Mouse (Mus musculus): ENCODE results near the gene Hcar1. TPM values are rescaled to one million over a fixed set of nuclear protein-coding genes. Genes with fewer than 3 reads are reported as not detected.

Hcar1 gene
- total RNA-seq, 2 experiments from 2014 or later, result 0.11 to 0.31 TPM

DNA sequence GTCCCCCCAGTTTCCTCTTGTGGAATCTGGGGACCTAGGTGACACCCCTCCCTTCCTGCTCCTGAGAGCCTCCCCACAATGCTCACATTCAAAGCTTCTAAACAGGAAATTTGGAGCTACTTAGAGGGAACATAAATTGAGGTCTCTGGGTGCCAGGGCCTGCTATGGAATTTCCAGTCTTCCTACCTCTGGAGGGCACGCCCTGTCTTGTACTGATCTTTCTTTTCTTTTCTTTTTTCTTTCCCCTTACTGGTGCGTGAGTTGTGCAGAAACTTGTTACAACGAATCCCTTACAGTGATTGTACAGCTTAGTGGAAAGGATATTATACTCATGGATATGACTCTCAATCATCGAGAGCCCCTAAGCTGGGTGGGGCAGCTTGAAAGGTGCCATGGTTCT, 10.2 kb downstream of the Hcar1 start:
- DNase-seq, result no peak
- intact Hi-C loops (cut with DNase I; ENCODE audit: low total_unique reads), result no loop called here

GRCm38 (mm10) chr5:123866457-123866856, 13.4 kb downstream of the Hcar1 start:
- DNase-seq, result no peak
- intact Hi-C loops (cut with DNase I; ENCODE audit: low total_unique reads), result no loop called here

- intact Hi-C loops (cut with DNase I; ENCODE audit: low total_unique reads), result no loop called here
- no peak for DNase-seq
Observed at GRCm38 (mm10) chr5:123865365-123865764, 14.5 kb downstream of the Hcar1 start, which contains the start of gene Hcar2. Gene Hcar2 (minus strand): TSS chr5:123865499.

DNA sequence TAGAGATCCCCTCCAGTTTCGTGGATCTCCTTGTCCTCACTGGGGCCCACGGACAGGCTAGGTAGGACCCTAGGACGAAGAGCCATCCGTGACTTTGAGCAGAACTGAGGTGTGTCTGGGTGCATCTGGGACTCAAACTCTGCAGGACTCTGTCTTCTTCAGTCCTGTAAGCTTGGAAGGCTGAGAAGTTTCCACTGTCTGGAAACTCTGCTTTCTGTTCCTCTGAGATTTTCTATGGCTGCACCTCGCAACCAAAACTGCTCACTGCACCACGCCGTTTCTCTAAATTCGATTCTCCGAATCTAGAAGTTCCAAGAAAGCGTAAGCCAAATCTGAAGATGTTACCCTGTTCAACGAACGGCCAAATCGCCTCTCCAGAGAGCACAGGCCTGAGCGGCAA, 15.9 kb downstream of the Hcar1 start:
- intact Hi-C loops (cut with DNase I; ENCODE audit: low total_unique reads), result no loop called here

DNA sequence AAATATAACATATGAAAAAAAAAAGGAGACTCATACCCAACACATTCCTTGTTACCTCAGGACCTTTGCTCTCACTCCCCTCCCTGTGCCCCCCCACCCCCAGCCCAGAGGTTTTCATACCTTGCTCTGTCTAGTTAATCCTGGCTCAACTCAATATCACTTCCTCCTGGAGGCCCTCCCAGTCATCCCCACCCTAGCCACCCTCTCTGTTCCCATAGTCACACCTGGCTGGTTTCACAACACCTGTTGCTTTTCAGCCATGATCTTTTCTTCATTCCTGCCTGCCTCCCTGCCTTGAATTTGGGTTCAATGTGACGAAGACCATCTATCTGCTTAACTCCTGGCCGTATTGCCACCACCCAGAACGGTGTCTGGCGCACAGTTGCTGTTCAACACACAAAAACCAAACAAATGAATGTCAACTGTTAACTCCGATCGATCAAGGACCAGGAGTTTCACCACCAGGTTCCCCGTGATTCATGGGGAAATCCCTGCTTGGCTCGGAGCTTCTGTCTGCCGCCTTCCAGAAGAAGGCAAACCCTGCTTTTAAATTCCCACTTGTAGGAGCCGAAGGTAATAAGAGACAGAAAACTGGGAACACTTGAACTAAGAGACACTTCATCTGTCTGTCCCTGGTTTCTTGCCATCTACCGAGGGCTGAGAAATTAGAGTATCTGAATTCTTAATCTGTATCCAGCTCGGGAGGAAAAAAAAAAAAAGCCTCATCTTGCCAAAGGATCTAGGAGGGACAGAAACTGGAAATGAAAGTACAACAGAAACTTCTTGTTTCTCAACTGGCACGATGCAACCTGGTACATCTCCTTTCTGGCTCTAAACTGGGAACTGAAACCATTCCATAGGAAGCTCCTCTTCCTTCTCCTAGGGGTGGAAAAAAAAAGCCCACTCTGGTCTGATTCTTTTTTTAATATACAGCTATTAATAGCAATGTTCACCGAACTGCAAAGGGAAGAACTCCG, 17.2 kb downstream of the Hcar1 start:
- intact Hi-C loops (cut with DNase I; ENCODE audit: low total_unique reads), result no loop called here
- no peak for DNase-seq

More for the DNA sequence above, 15.9 kb downstream of the Hcar1 start:
- DNase-seq, result no peak

- intact Hi-C loops (cut with DNase I; ENCODE audit: low total_unique reads), result no loop called here
- DNase-seq, result no peak
Observed at GRCm38 (mm10) chr5:123858798-123859197, 21.0 kb downstream of the Hcar1 start.

DNA sequence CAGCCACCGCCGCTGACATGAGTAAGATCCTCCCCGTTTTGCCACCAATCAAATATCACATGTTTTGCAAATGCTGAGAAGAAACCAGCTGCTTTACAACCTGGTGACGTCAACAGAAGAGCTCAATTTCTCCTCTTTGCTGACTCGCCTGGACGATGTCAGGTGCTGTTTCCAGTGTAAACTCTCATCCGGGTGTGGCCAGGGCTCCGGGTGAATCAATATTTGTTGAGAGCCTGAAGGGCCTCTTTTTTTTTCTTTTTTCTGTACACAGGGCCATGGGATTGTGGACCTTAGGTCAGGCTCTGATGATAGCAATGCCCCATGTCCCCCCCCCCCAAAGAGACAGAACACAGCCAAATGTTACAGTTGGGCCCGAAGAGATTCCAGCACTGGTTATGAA, 25.3 kb downstream of the Hcar1 start:
- intact Hi-C loops (cut with DNase I; ENCODE audit: low total_unique reads), result no loop called here
- no peak for DNase-seq

GRCm38 (mm10) chr5:123853877-123854504, 25.8 kb downstream of the Hcar1 start:
- DNase-seq, result no peak

DNA sequence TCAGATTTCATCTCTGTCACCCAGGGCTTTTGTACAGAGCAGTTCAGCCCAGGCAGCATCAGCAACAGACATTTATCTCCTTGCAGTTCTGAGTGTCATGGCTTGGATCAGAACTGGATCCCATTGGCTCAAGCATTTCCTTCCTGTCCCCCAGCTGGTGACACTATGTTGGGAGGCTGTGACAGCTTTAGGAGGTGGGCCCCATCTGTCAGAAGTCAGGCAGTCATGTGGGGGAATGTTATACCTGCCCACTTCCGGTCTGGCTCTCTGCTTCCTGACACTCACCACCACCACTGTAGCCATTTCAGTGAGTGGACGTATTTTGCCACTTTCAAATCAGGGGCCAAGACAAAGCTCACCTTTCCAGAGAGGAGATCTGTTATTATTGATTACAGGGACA, 28.4 kb downstream of the Hcar1 start:
- intact Hi-C loops (cut with DNase I; ENCODE audit: low total_unique reads), result no loop called here
- no peak for DNase-seq

More at GRCm38 (mm10) chr5:123853877-123854504, 25.8 kb downstream of the Hcar1 start:
- intact Hi-C loops (cut with DNase I; ENCODE audit: low total_unique reads), result no loop called here

GRCm38 (mm10) chr5:123844316-123844715, 35.5 kb downstream of the Hcar1 start:
- no peak for DNase-seq
- intact Hi-C loops (cut with DNase I; ENCODE audit: low total_unique reads), result no loop called here

GRCm38 (mm10) chr5:123843816-123844215, 36.0 kb downstream of the Hcar1 start:
- intact Hi-C loops (cut with DNase I; ENCODE audit: low total_unique reads), result no loop called here
- no peak for DNase-seq

GRCm38 (mm10) chr5:123842935-123843282, 36.9 kb downstream of the Hcar1 start:
- intact Hi-C loops (cut with DNase I; ENCODE audit: low total_unique reads), result no loop called here
- no peak for DNase-seq

DNA sequence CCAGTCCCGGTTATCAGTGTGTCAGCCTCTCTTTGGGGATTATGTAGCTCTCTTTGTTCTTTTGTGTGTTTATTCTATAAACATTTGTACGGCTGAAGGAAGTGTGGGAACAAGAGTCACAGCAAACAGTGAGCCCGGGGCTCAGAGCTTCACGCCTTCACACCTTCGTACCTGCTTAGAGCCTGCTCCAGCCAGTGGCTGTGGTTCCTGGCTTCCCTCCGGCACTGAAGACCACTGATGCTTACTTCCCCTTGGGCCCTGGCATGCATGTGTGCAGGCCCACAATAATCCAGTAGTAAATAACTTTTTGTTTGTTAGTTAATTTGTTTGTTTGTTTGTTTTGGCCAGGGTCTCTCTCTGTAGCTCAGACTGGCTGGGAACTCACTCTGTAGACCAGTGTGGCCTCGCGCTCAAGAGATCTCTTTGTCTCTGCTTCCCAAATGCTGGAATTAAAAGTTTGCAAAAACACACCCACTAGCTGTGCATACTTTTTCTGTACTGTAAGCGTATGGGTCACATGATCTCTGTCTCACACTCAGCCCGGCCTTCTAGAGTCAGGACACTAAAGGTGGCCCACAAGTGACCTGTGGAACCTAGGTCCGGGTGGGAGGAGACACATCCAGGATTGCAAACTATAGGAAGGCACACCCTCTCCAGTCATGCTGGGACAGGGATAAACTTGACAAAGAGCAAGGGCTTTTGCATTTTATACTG, 37.4 kb downstream of the Hcar1 start:
- intact Hi-C loops (cut with DNase I; ENCODE audit: low total_unique reads), result no loop called here
- DNase-seq, result no peak

- DNase-seq, result no peak
Observed at GRCm38 (mm10) chr5:123837371-123837770, 42.4 kb downstream of the Hcar1 start.

DNA sequence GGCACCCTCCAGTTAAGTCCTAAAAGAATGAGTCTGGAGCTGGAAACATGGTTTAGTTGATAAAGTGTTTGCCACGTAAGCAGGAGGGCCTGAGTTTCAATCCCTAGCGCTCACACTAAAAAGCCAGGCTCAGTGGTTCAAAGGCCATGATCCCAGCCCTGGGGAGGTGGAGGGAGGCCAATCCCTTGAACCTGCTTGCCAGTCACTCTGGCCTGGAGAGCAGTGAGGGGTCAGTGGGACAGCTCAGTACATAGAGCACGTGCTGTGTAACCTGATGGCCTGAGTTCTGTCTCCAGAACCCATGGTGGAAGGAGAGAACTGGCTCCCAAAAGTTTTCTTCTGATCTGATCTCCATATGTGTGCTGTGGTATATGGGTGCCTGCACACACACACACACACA, 45.0 kb downstream of the Hcar1 start:
- intact Hi-C loops (cut with DNase I; ENCODE audit: low total_unique reads), result no loop called here
- no peak for DNase-seq

More at GRCm38 (mm10) chr5:123837371-123837770, 42.4 kb downstream of the Hcar1 start:
- intact Hi-C loops (cut with DNase I; ENCODE audit: low total_unique reads), result no loop called here

DNA sequence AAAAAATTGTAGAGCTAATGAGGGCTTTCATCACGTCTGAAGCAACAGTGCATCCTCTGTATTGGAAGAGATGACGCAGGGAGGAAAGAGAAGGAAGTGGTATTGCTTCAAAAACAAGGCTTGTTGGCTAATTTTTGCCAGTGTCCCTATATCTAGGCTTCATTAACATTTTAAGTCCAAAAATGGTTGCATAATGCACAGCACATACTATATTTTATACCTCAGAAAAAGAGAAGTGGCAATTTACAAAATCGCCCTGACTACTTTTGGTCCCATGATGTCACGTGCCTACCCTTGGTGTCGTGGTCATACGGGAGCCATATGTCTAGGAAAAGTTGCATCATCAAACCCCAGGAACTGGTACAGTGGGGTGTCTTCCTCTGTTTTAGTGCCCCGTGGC, 47.5 kb downstream of the Hcar1 start:
- no peak for DNase-seq
- intact Hi-C loops (cut with DNase I; ENCODE audit: low total_unique reads), result no loop called here

GRCm38 (mm10) chr5:123827659-123828091, 52.1 kb downstream of the Hcar1 start:
- DNase-seq, result peak; percentile 40
- intact Hi-C loops (cut with DNase I; ENCODE audit: low total_unique reads), result loop anchor here (5.0 kb wide), 1 partner anchor 80 kb away; the partner anchor contains the start of gene Denr

Measured in gastrocnemius, postnatal 14 days (tissue).